Mouse (Mus musculus): Measurements from ENCODE around the gene Nfasc. TPM values are rescaled to one million over a fixed set of nuclear protein-coding genes. Genes with fewer than 3 reads are reported as not detected.

Gene Nfasc
- total RNA-seq, 4 experiments from 2014 or later: 0.24 to 0.88 (median 0.35) TPM

DNA sequence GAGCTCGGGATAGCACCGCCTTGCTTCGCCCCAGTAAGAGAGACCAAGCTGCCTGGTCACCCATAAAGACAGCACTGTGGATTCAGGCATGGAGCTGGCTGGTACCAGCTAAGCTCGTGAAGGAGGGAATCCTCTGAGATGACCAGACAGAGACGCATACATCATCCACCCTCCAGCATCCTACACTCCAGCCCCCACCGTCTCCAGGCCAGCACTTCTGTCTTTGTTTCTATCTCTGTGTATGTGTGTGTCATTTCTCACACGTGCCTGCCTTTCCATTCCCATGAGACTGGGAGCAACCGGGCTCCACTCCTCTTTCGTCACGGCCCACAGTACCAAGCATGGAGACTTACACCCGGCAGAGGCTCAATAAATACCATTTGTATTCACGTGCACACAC is 9.3 kb downstream of the Nfasc start:
- no peak for DNase-seq (ENCODE audit: low spot score)

DNA sequence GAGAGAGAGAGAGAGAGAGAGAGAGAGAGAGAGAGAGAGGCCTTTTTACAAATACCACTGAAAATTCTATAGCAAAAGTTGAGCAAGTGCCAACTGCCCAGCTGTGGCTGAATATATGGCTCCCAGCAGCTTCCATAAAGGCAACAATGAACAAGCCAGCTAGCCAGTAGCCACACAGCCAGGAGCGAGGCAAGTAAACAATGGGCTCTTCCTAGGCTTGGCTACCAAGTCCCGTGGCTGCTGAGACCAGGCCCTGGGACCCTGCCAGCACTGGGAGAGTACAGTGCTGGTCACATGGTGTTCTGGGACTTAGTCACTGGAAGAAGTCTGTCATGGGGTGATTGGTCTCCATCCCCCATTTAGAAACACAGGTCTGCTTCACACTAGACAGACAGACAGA is 14.0 kb downstream of the Nfasc start:
- DNase-seq (ENCODE audit: low spot score): peak; percentile 7

DNA sequence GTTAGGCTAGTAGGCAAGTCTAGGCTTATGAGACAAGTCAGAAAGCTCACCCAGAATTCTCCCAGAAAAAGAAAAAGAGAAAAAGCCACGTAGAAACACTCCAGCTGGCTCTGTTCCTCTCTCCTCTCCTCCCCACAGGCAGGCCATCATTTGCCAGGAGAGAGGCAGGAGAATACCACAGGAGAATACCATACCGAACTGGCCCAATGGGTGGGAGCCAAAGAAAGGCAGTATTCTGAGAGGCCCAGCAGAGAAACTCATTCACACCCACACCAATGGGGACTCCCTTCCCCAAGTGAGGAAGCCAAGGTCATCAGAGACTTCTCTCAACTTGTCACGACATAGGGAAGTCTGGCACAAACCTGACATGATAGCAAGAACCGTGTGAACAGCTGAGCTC is 19.2 kb downstream of the Nfasc start:
- no peak for DNase-seq (ENCODE audit: low spot score)

GRCm38 (mm10) chr1:132721266-132721665 is 20.3 kb downstream of the Nfasc start:
- no peak for DNase-seq (ENCODE audit: low spot score)

DNA sequence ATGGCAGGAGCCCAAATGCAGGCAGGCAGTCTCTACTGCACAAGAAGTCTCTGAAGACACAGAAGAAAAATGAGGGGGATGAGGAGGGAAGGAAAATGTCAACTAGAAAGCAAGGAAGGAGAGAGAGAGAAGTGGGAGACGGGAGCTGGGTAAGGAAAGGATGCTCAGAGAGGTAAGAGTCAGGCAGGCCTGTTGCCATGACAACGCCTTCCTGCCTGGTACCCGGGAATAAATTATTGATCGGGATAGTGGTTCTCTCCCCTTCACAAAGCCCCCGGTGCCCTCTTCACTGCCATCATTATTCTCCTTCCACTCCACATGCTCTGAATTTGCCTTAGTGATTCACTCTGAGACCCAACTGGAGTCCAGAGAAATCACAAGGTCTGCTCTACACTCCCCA is 23.4 kb downstream of the Nfasc start:
- DNase-seq (ENCODE audit: low spot score): no peak

- DNase-seq (ENCODE audit: low spot score): no peak
Measured at GRCm38 (mm10) chr1:132715044-132715443, 26.6 kb downstream of the Nfasc start.

DNA sequence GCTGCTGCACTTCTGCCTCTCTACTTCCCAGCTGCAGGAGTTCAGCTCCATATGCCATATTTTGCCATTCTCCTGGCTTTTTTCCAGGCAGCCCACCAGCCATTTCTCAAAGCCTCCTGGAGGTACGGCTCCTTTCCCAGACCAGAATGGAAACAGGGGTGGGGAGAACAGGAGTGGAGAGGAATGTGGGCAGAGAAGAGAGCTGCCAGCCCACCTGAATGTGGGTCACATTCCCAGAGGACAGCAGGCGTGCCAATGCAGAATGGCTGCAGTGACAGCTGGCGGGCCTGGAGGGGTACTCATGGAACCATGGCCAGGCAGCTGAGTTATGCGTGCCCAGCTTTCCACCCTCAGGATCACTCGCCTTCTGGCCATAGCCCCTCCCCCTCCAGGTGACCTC is 32.2 kb downstream of the Nfasc start:
- no peak for DNase-seq (ENCODE audit: low spot score)

DNA sequence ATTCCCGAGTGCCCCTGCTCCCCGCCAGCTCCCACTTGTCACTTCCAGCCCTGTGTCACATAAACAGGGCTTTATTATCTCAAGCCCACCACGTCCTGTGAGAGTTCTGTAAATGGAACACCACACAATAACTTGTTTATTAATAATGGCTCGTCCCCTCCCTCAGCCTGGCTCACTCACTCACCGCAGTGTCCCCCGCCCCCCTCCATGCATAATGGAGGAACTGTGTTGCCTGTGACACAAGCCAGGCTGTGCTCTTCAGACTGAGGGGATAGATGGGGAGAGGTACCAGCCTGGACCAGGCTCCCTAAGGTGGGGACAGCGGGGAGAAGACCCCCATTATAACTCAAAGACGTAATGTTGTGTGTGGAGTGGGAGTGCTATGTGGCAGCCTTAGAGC is 34.3 kb downstream of the Nfasc start:
- DNase-seq (ENCODE audit: low spot score): no peak

GRCm38 (mm10) chr1:132703467-132703866 is 38.1 kb downstream of the Nfasc start:
- no peak for DNase-seq (ENCODE audit: low spot score)

DNA sequence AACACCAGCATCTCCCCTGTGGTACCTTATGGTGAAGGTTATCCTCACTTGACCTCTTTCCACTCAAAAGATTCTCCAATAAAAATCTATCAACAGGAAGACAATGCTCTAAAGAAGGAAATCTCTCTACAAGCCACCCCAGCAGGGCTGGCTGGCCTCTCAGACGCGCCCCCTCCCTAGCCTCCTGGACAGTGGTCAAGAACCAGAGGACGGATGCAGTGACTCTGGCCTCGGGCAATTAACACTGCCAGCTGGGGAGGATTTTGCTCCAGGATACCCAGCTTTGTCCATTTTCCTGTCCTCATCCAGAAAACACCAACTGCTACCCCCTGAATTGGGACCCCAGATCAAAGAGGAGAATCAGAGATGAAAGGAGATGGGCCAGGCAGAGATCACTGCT is 44.7 kb downstream of the Nfasc start:
- no peak for DNase-seq (ENCODE audit: low spot score)

- no peak for DNase-seq (ENCODE audit: low spot score)
Measured at GRCm38 (mm10) chr1:132696232-132696631, 45.4 kb downstream of the Nfasc start.

DNA sequence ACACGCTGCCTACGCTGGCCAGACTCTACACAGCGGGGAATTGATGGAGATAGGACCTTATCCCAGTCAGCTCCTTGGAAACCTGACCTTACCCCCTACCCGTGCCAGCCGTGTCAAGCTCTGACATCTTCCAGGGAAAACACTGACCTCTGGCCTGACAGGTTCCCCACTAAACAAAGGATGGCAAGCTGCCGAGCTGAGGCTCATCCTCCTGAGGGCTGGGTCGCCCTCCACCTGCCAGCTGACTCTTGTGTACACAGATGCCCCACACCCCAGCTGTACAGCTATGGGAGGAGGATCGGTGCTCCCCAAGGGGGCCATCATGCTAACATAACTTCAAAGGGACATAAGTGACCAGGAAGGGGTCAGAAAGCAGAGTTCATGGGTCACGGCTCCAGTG is 47.6 kb downstream of the Nfasc start:
- no peak for DNase-seq (ENCODE audit: low spot score)

DNA sequence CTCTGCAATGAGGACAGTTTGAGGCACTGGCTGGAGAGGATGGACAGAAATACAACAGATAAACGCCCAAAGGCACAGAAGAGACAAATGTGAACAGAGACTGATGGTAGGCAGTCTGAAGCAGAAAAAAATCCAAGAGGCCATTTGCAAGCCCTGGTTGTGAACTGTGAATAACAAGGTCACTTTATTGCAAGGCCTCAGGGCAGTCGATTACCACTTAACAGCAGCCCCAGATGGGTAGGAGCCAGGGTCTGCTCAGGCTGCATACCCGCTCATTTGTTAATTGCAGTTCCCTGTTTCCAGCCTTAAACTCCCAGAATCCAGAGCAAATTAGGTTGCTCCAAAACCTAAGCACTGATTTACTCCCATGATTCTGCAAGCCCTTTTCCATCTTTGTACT is 52.4 kb downstream of the Nfasc start:
- DNase-seq (ENCODE audit: low spot score): no peak

GRCm38 (mm10) chr1:132678935-132679334 is 62.7 kb downstream of the Nfasc start:
- DNase-seq (ENCODE audit: low spot score): no peak

- DNase-seq (ENCODE audit: low spot score): no peak
Measured at GRCm38 (mm10) chr1:132678076-132678475, 63.5 kb downstream of the Nfasc start.

DNA sequence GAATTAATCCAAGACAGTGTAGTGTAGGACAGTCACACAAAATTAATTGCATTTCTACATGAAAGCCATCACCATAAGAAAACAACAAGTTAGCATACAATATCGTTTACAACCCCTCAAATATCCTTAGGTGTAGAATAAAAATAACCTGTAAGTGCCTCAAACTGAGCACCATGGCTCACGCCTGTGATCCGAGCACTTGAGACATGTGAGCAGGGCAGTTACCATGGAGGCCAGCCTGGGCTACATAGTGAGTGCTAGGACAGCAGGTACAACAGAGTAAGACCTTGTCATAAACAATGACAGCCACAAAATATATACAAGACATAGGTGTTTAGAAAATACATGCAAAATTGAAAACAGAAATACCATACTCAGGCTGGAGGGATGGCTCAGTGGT is 68.9 kb downstream of the Nfasc start:
- no peak for DNase-seq (ENCODE audit: low spot score)

GRCm38 (mm10) chr1:132669200-132669599 is 72.4 kb downstream of the Nfasc start:
- no peak for DNase-seq (ENCODE audit: low spot score)

GRCm38 (mm10) chr1:132660354-132660753 is 81.2 kb downstream of the Nfasc start:
- DNase-seq (ENCODE audit: low spot score): no peak

DNA sequence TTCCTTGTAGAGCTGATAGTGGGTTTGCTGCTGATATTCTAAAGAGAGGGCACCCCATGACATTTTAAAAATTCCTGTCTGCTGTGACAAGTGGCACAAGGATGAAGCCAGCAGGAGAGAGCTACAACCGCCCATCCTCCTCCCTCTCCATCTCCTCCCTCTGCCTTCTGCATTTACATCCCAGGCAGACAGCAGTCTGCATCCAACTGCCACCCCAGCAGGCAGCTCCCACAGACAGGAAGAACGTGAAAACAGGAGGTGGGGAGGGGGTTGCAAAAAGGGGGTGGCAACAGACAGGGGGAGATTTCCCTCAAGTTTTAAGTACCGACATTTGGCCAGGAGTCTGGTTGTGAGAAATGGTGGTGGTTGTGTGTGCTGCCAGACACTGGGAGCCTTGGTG is 82.0 kb downstream of the Nfasc start:
- no peak for DNase-seq (ENCODE audit: low spot score)

DNA sequence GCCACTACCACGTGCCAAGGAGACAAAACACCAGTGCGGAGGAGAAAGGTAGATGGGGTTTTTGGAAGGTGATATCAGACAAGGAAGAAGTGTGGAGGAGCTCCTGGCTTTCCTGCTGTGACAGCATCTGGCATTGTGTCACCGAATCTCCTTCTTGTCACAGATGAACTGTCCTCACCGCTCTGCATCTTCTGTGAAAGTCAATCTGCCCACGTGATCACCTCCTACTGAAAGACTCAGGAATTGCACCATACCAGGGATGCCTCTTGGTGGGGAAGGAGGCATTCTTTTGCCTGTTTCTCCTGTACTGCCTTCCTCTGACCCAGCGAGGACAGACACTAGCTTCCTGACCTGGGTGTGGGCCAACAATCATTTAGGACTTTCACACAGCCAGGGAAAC is 86.0 kb downstream of the Nfasc start:
- no peak for DNase-seq (ENCODE audit: low spot score)

DNA sequence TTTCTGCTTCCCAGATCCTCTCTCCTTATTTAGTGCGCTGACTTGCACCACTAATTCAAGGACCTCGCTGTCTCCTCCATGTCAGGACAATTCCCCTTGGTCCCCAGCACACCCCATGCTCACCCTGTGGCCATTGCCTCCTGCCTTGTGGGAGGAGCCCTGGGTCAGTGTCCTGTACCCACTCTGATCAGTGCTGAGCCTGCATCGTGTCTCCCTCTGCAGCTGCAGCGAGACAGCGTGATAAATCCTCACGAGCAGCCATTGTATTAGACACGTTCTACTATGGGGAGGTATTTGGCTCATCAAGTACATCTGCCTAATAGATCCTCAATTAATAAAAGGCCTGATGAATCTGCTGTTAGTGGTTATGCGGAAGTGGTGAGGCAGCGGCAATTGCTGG is 86.8 kb downstream of the Nfasc start:
- no peak for DNase-seq (ENCODE audit: low spot score)

DNA sequence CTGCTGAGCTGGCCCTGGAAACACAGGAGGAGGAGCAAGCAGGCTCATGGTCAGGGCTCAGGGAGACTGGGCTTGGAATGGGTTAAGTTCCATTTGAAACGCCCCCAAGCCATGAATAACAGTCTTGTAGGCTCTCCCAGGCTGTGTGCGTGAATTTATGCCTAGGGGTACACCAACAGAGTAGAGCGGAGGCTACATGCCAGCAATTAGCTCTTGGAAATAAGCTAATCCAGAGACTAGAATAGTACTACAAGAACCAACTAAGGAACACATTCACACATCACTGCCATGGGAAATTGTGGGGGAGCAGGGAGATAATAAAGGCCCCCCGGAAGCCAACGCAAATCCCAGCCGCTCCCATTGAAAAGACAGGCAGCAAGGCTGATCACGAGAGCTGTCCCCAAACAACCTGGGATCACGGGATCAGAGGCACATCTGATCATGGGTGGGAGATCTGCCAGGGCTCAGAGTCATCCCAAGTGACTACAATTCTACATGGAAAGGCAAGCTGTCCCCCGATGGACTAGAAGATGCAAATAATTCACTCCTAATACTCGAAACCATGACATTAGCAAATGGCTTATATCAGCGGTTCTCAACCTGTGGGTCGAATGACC is 87.6 kb downstream of the Nfasc start:
- DNase-seq (ENCODE audit: low spot score): no peak

GRCm38 (mm10) chr1:132653161-132653560 is 88.4 kb downstream of the Nfasc start:
- no peak for DNase-seq (ENCODE audit: low spot score)

- DNase-seq (ENCODE audit: low spot score): no peak
Measured at GRCm38 (mm10) chr1:132650680-132651079, 90.9 kb downstream of the Nfasc start.
